Mouse (Mus musculus) A20 (cell line): Measurements from ENCODE around the gene Ccdc12.

ENCODE experiments used
- DNase-seq: peaks from one replicate; pipeline ENCODE4 v3.0.0-alpha.2; 2011; ENCODE audit warnings: low read depth, low spot score

Gene Ccdc12

DNA sequence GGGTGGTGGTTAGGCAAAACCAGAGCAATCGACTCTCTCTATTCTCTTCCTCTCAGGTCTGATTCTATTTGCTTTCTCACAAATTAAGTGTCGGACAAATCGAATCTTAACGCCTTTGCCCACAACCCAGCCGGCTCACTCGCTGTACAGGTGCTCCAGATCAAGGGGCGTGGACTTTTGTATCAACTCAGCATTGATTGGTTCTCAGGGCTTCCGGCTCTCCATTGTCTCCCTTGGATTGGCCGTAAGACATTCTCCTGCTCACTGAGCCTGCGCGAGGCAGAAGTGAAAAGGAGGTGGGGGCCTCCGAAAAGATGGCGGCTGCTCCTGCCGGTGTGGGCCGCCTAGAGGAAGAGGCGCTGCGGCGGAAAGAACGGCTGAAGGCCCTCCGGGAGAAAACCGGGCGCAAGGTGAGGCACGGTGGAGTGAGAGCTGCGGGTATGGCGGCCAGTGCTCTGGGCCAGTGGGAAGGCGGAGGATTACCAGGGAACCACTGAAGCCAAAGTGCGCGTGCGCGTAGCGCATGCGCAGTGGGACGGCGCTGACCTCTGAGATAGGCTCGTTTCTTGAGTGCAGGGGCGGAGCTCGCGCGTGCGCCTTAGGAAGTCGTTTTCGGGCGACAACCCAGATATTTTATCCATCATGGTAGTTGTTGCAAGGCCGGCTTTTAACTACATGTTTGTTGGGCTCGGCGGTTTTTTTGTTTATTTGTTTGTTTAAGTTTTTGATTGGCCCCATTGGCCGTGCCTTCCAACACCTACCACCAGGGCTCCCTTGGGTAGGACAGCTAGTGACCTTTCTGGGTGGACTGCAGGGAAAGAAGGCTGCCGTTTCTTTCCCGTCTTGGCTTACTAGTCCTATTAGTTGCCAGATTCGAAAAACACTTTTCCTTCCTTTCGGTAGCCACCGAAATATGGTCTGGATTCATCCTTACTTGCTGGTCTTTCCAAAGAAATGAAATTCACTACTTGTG is at the start of gene Ccdc12:
TSS of gene Ccdc12 (plus strand) at position 255 of the 973 bp plus-strand sequence.
- peak; percentile 99 for DNase-seq

GRCm38 (mm10) chr9:110611471-110611870 is 44.8 kb upstream of the Ccdc12 start:
- no peak for DNase-seq

- no peak for DNase-seq
Measured at GRCm38 (mm10) chr9:110617081-110617480, 39.2 kb upstream of the Ccdc12 start.

GRCm38 (mm10) chr9:110620180-110620579 is 36.1 kb upstream of the Ccdc12 start:
- DNase-seq: peak; percentile 33

DNA sequence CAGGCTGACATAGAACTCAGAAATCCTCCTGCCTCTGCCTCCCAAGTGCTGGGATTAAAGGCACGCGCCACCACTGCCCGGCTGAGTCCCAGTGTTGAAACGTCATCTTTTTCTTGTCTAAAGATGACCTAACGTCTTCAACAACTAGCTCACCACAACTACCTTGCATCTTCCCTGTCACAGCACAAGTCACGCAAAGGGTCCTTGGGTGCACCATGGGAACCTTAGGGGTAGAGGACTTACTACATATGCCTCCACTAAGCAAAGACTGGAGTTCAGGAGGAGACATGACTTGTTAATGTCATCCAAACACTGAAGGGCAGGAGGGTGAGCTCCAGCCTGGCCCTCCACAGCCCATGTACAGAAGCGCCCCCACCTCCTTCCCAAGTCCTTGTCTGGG is 35.6 kb upstream of the Ccdc12 start:
- no peak for DNase-seq

- DNase-seq: no peak
Measured at GRCm38 (mm10) chr9:110622621-110623219, 33.6 kb upstream of the Ccdc12 start.

DNA sequence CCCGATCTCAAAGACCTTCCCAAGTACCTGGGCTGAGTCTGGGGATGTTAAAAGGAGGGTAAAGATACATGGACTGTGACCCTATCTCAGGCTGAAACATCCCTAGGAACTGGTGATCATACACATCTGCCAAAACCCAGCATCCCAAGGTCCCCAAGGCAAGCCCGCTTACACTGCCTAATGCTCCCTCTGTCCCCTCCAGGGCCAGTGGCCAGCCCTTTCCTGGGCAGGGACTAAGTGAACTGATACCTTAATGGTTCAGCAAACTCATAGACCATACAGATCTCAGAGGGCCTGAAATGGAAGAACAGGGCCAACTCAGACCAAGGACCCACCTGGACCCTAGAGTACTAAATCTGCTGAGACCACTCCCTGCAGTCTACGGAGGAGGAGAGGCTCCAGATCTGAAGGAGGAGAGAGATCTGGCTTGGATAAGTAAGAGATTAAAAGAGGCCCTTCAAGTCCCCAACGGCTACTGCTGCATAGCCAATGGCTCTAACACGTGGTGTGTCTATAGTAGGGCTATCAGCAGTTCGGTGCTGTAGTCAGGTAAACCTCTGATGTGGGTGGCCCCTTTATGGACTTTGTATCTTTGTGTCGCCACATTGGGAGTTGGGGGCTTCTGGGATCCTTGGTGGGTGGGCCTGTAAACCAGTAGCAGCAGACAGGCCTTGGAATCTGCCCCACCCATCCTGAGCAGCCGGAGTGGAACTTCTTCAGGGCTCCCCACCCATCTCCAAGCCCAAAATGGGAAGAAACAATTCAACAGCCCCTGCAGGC is 32.7 kb upstream of the Ccdc12 start:
- no peak for DNase-seq

- DNase-seq: peak; percentile 88
Measured at GRCm38 (mm10) chr9:110624361-110625166, 31.7 kb upstream of the Ccdc12 start, which contains the start of gene Nradd. Gene Nradd (minus strand): TSS chr9:110624452.

- DNase-seq: no peak
Measured at GRCm38 (mm10) chr9:110625350-110625908, 30.9 kb upstream of the Ccdc12 start.

GRCm38 (mm10) chr9:110630171-110630570 is 26.1 kb upstream of the Ccdc12 start:
- no peak for DNase-seq

- DNase-seq: peak; percentile 59
Measured at GRCm38 (mm10) chr9:110631191-110631590, 25.1 kb upstream of the Ccdc12 start.

GRCm38 (mm10) chr9:110631651-110632275 is 24.5 kb upstream of the Ccdc12 start:
- no peak for DNase-seq

GRCm38 (mm10) chr9:110632671-110633070 is 23.6 kb upstream of the Ccdc12 start:
- no peak for DNase-seq

DNA sequence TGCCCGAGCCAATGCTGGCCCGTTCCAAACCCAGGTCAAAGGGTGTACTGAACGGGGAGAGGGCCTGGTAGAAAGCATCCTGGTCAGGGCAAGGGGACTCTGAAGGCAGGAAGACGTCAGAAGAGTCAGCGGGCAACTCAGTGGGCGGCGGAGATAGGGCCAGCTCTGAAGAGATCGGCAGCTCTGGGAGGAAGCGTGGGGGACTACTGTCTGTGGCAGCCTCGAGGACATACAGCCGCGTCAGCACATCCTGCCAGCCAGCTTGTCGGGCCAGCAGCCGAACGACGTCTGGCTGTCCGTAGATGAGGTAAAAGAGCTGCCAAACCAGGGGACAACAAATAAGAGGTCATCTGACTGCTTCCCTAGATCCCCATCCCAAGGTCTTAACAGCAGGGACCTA is 22.4 kb upstream of the Ccdc12 start:
- no peak for DNase-seq

- peak; percentile 82 for DNase-seq
Measured at GRCm38 (mm10) chr9:110635225-110635624, 21.1 kb upstream of the Ccdc12 start.

DNA sequence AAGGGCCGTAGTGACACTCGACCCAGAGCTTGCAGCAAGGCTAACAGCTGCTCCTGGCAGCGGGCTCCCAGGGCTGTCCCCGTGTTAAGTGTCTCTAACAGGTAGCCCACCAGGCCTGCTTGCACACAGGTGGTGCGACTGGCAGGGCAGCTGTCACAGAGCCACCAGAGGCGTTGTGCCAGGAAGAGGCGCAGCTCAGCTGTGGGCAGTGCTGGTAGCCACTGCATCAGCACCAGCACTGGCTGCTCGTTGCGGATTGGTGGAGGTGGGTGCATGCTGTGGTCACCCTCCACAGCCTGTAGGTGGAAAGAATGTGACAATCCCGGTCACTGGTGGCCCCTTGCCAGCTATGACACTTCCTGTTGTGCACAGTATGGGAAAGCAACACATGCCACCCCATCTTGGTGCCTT is 17.7 kb upstream of the Ccdc12 start:
- DNase-seq: no peak

DNA sequence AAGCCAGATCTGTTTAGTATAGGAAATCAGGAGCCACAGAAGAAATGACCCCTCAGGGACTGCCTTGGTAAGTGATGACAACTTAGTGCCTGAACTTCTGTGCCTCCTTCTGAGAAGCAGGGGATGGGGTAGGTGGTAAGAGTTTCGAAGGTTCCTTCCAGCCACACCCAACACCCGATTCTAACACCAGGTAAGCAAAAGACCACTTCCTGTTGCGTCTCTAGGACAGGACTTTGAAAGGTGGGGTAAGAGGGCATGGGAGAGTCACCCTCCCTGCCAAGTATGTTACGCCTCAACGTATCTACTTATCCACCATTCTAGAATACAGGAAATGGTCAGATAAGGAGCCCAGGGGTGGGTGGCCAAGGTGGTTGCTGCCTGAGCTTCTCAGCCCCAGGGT is 15.3 kb upstream of the Ccdc12 start:
- no peak for DNase-seq

- DNase-seq: no peak
Measured at GRCm38 (mm10) chr9:110642812-110643524, 13.3 kb upstream of the Ccdc12 start.

- DNase-seq: no peak
Measured at GRCm38 (mm10) chr9:110643787-110644186, 12.5 kb upstream of the Ccdc12 start.

DNA sequence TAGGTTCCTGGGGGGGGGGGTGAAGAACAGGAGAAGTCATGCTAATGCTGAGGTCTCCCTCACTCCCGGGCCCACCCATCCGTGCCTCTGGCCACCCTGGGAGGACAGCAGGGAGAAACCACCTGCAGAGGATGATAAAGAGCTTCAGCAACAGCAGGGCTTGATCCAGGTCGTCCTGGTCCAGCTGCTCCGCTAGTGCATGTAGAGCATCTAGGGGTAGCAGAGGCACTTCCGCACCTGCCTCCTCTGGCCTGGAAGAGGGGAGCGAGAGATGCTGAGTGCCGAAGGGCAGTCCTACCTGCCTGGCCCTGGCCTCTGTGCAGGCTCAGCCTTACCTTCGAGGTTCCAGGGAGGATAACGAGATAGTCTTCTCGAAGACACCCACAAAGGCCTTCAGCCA is 12.0 kb upstream of the Ccdc12 start:
- DNase-seq: no peak
